Mouse (Mus musculus): Measurements from ENCODE around the gene Nav2.

The Nav2 gene

DNA sequence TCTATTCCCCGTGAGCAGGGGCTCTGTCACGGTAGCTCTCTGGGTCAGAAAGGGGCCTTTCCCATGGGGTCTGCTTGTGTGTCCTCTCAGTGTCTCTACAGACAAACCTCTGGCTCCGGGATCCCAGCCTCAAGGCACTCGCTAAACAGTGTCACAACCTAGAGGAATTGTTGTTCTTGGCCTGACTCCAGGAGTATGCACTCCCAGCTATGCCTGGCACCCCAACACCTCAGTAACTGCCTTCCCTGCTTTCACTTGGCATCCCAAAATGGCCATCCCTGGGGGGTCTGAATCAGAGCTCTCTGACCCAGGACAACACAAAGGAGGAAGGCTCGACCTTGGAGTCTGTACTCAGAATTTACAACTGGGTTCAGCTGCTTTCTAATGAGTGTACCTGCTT is 317.2 kb downstream of the Nav2 start:
- no peak for DNase-seq

DNA sequence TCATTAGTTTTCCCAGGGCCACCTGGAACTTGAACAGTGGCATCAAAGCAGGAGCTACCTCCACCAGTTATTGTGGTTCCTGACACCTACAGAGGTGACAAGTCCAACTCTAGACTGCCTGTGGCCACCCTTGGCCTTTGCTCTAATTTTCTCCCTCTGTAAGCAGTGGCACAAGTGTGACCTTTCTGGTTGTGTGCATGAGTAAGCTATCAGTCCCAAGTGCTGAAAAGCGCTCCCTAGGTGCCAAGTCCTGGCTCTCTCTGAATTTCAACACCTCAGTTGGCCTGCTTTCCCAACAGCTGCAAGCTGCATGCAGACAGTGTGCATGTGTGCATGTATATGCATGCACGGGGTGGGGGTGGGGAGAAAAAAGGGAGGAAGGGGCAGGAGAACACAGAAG is 324.5 kb downstream of the Nav2 start:
- no peak for DNase-seq

DNA sequence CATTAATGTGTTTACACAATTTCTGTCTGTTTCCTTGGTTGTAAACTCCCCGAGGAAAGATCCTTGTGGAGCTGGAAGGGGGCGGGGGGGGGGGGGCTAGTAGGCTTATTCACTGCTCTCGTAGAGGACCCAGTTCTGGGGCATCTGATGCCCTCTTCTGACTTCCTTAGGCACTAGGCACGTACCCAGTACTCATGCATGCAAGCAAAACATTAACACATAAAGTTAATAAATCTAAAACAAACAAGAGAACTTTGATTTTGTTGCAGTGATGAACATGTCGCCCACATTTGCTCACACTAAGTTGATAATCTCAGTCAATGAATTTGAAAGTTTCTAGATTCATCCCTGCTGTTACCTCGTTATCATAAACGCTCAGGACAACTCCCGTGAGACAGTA is 325.8 kb downstream of the Nav2 start:
- DNase-seq, result no peak

DNA sequence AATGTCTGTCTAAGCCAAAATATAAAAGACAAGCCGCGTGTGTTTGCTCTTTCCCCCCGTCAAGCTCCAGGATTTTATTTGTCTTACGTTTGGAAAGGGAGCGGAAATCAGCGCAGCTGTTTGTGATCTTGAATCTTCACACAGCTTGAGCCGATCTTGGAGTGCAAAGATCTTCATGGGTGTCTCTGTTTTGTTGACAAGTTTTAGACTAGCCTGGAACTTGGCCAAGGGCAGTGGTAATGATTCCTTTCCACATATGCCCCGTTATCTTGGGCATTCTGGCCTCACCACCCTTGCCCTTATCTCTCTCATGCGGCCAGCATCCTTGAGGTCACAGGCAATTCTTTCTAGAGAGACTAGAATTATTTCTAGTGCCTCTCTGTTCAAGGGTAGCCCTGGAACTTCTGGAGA is 326.8 kb downstream of the Nav2 start:
- no peak for DNase-seq

DNA sequence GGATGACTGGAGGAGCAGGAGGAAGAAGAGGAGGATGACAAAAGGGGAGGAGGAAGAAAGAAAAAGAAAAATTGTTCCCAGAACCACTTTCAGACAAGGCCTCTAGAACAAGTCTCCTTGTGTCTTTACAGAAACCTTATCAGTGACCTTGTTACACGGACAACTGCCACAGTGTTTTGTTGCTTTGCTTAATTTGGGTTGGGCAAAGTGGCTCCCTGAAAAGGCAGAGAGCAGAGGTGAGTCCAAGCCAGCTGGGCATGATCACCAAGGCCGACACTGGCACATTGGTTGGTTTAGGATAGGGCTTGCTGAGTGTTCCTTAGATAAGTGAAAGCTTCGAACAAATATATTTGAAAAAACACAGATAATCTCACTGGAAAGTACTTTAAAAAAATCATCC is 327.3 kb downstream of the Nav2 start:
- DNase-seq, result no peak

DNA sequence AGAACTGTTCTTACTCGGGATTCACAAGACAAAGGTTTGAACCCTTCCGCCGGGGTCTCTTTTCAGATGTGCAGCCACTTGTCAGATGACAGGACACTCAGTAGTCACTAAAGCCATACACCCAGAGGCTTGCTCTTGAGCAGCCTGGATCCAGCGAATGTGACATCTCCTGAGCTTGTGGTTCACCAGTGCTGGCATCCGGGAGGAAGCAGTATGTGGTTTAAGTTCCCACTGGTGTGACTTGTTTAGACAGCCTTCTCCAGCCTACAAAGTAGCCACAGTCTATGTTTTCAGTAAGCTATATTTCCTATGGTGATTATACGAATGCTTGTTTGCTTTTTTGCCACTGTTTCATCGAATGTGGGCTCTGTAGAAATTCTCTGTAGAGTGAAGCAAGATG is 331.9 kb downstream of the Nav2 start:
- DNase-seq, result no peak

DNA sequence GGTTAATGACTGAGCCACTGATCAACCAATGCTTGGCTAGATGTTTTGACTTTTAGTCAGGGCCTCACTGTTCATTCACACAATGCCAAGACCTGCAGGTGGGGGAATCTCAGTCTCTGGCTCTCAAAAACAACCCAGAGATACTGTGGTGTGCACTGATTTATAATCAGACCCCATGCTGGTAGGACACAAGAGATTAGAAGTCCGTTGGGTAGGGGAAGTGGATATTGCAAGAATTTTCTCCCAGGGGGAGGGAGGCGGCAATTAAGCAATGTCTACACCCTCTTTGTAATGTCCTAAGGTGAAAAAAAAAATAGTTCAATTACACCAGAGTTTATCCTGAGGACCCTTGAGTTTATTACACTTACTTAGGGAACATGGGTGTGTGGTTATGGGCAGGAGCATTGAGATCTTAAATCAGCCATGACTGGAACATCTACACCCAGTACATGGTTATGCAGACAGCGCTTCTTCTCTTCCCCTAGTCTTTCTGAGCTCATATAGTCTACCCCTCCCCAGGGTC is 332.8 kb downstream of the Nav2 start:
- no peak for DNase-seq

DNA sequence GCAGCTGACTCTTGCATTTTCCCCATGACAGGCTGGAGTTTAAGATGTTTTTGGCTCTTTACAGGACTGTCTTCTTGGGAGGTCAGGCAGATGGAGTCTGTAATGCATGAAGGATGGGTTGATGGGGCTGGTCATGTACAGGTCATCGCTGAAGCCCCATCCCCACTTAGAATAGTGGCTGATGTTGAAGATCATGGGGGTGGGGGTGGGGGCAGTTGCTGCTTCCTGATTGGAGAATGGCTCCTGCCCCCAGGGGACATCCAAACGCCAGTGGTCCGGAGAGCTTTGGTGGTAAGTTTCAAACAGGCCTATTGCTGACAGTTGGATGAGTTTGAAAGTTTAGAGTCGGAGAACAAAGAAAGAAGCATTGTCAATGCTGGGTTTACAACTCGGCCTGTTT is 333.7 kb downstream of the Nav2 start:
- no peak for DNase-seq

DNA sequence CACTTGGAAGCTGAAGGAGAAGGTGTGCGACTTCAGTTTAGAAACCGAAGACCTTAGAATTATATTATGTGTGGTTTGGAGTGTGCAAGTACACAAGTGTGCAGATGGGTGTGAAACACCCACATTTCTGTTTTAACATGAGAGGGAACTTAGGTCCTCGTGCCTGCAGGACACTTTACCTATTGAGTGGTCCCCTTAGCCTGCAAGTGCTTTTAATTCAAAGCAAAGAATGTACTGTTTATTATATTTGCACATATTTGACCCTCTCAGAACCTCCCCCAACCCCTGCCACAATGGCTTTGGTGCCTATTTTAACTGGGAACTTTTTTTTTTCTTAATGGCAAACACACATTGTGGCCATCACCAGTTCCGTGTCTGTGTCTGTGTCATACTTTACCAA is 334.6 kb downstream of the Nav2 start:
- DNase-seq, result no peak

DNA sequence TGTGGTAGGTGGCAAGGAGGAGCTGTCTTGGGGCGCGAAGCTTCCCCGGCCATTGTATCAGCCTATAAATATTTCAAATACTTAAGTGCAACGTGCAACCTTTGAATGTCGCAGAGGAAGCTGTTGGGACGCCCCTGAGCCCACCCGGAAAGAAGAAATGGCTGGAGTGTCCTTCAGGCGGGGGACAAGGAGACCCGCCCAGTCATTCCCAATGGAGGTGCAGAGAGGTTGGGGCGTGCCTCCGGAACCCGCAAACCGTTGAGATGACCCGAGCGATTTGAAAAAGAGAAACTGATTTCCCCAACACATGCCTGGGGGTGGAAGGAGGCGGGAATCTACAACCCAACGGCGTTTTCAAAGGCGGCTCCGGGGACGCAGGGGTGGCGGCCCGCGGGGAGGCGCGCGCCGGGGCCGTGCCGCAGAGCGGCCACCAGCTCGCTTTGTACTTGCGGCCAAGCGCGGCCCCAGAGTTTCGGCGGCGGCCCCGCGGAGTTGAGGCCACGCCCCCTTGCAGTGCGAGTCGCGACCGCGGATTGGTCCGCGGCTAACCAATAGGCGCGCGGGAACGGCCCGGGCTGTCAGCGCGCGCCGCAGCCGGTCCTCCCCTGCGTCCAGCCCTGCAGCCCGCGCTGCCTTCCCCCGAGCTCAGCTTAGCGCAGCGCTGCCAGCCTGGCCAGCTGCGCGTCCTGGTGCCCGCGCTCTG is 337.2 kb downstream of the Nav2 start:
- peak; percentile 92 for DNase-seq

DNA sequence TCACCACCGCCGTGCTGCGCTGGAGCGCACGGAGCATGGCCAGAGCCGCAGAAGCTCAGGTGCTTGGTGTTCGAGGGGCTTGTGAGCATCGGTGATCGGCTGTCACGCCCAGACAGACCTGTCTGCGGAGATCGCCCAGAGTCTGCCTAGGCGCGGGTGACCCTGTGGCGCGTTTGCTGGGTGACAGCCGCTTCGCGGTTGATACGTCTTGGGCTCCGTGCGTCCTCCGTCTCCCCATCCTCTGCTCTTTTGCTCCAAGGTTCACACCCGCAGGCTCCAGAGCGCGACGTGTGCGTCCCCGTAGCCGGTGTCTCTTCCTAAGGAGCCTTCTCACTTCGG is 337.7 kb downstream of the Nav2 start:
- no peak for DNase-seq

DNA sequence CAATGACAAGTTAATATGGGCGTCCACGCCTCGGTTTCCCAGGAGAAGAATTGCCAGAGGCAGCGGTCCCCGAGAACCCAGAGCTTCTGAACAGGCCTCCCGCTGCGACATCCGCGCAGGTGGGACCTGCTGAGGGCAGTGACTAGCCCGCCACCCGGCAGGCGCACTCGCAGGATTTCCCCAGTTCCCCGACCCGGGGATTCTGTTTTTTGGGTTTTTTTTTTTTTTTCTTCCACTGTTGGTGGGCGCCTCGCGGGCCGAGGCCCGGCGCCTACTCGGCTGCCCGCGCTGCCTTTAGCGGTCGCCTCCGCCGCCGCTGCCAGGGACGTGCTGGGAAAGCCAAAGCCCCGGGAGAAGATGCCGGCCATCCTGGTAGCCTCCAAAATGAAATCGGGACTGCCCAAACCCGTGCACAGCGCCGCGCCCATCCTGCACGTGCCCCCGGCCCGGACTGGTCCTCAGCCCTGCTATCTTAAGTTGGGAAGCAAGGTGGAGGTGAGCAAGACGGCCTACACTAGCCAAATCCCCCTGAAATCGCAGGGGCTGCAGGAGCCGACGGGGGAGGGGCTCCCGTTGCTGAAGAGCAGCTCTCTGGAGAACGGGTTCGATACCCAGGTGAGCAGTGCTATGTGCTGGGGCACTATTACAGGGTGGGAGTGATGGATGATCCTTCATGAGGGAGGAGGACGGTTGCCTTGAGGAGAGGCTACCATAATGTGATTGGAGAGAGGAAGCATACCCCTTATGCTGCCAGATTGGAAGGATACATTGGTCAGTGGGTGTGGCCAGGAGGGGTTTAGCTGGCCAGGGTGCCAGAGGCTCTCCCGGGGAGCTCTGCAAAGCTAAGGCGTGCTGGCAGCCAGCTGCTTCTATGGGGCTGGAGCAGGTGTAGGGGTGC is 338.3 kb downstream of the Nav2 start:
- DNase-seq, result no peak

DNA sequence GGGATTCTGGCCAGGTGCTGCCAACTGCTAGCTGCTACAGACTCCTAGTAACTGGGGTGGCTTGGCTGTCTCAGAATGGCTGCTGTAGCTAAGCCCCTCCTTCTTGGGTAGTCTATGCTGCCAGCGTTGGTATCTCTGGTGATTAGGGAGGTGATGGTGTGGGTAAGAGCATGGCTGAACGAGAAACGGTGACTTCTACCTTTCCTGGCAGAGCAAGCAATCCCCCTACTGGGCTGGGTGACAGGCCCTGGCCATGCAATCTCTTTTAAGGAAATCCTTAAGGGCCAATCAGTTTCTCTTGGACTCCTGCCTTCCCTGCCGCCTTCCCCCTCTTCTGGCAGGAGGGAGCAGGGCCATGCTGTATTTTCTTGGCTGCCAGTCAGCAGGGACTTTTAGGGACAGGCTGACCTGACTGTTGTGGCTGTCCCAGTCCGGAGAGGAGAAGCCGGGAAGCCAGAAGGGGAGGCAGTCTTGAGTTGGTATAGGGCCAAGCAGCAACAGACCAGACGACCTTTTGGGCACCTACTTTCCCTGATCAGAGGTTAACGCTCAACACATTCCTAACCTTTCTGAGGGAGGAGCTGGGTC is 339.3 kb downstream of the Nav2 start:
- peak; percentile 72 for DNase-seq

DNA sequence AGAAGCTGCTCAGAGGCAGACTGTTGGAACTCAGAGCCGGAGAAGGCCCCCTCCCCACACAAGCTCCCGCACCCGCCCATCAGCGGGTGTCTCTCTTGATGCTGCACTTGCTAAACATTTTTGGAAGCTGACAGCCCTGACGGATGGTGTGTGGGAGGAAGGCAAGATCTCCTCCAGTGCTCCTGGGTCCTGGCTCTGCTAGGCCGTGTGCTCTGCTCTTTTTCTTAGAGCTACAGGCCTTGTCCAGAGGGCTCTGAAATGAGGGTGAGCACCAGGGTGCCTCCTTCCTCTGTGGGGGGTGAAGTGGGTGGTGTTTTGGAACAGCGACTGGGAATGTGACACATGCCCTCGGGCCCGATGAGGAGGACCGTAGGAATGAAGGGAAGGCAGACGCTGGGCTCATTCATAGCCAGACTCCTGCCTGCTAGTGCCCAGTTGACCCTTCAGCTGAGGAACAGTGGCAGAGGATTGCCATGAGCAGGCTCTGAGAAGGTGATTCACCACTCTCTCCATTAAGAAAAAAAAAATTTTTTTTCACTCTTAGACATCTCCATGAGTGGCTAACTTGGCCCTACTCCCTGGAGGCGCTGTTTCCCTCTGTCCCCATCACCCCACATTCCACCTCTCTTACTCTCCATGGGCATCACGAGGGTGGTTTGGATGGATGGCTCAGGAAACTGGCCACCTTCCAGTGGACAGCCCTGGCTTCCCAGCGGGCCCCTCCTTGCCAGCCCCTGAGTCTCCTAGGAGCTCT is 340.0 kb downstream of the Nav2 start:
- DNase-seq, result peak; percentile 85

DNA sequence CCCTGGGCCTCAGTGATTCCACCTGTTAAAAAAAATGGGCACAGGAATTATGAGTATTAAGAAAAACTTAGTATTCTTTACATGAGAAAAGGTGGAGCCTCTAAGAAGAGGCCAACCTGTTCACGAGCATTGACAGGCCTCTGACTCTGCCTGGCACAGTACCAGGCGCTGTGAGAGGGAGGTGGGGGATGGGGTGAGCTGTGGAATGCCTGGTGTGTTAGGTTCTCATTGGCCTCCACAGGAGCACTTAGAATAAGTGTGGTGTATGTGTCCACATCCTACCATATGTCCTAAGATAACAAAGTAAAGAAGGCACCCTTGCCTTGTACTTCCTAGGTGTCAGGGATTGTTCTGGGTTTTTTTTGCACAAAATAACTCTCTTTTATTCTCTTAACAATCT is 340.9 kb downstream of the Nav2 start:
- DNase-seq, result no peak

DNA sequence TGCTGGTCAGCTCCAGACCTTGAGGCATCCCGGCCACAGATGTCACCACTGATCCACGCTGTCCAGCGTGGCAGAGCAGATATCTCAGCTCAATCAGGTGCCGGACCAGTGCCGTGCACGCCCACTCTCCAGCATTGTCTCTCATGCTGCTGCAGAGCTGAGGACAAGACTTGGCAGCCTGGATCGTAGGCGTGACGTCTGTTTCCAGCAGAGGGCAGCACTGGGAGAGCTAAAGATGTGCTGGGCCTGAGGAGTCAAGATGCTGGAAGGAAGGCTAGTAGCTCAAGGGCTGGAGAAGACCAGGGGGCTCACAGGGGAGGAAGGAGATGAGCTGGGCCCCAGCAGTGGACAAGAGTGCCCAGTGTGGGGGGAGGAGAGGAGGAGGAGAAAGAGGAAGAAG is 341.5 kb downstream of the Nav2 start:
- DNase-seq, result peak; percentile 89

DNA sequence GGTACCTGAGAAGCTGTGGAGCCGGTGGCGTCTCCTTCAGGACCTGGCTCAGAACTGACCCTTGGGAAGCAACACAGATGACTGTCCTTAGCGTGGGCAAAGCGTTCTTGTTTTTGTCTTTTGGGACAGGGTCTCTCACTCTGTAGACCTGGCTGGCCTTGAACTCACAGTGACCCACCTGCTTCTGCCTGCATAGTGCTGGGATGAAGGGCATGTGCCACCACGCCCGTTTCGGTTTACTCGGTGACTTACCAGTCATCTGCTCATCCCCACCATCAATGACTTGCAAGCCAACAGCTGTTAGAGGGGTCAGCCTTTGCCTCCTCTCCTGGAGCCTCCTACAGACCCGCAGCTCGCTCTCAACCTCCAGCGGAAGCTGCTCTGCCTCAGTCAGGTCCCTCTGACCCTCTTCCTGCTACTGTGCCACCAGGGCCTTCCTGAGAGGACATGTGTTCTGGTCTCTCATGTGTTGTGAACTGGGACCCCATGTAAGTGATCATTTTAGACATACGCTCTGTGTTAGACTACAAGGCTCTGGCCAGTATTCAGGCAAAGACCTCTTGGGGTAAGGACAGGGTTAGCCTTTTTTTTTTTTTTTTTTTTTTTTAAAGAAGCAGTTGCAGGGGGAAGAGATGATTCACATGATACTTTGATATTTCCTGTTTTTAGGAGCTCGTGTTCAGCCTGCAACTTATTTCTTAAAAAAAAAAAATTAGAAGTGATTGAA is 342.2 kb downstream of the Nav2 start:
- no peak for DNase-seq

DNA sequence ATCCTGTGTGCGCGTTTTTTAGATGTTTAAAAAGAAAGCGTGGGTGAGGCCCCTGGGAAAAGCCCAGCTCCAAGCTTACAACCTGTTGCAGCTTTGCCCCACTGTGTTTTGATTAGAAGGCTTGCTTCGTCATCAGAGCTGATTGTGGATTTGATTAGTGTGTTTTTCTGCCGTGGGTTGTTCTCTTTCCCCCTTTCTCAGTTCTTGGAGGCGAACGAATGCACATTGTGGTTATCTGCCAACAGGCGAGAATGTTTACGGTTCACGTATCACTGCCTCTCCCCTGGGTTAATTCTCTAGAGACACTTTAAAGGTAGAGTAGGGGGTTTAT is 342.8 kb downstream of the Nav2 start:
- no peak for DNase-seq

DNA sequence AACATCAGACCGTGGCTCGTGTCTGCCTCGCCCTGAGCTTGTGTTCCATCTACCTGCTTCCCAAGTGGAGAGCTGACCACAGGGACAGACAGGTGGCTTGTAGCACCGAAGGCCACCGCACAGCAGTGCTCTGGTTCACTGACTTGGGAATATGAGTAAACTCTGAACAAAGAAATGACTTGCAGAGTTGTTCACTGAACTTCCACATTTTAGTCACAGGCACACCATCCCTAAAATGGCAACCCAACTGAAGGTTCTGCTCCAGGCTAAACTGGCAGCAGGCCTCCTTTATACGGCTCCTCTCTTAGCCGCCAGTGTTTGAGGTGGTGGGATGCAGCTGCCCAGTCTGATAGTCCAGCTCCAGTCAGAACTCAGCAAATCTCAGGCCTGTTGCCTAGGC is 343.9 kb downstream of the Nav2 start:
- no peak for DNase-seq

DNA sequence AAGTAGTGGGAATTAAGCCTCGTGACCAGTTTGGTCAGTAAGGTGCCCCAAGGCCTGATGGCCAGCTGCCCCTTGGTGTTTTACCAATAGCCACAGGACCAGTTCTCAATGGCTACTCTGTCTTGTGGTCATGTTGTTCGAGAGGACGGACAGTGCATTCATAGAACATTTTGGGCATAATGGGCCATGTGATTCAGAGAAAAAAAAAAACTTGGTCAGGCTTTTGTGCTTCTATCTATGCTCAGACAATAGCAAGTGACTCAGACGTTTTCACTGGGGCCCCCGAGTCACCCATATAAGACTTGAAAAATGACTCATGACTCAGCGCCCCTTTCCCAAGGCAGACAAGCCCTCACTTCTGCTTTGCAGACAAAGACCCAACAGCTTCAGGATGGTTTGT is 344.4 kb downstream of the Nav2 start:
- peak; percentile 50 for DNase-seq

DNA sequence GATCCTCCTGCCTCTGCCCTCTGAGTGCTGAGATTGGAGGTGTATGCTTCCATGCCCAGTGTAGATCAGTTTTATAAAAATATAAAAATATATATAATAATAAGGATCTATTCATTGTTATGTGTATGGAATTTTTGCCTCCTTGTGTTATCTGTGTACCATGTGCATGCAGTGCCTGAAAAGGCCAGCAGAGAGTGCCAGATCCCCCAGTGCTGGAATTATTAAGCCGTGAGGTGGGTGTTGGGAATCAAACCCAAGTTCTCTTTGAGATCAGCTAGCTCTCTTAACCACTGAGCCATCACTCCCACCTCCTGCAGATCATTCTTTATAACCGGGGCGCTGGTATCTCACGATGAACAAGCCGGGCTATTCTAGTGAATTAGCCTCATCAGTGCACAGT is 346.5 kb downstream of the Nav2 start:
- no peak for DNase-seq

DNA sequence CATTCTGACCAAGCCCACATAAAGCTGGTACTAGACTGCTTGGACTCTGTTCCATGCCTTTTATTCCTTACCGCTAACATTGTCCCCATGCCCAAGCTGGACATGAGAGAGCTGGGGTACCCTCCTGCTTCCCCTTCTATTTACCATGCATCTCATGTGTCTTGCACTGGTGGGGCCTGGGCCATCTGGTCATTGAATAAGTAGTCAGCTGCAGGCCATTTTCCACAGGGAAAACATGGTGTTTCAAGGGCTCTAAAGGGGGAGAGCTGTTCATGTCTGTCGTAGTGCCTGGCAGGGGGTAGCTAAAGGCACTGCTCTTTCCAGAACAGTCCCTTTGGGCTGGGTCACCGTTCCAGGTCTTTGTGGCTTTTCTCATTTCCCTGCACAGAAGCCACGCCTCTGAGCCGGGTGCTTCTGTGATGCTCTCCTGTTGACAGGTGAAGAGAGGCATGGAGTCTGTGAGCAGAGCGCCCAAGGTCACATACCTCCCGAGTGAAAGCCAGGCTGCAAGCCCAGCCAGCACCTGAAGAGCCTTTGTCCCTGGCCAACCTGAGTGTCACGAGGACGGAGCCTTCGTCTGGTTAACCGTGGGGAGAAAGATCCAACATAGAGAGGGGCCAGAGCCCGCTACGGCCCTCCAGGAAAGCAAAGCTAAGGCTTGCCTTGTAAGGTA is 348.9 kb downstream of the Nav2 start:
- no peak for DNase-seq

Measured in layer of hippocampus, adult 9-11 months (tissue).